Mouse (Mus musculus) E14TG2a.4 (cell line): Measurements from ENCODE around the gene Pygo1.
A peak's percentile ranks its signal among the peaks of the same experiment; 100 is the strongest.

Experiments used
- CTCF ChIP-seq: conservative IDR thresholded peaks from 2 replicates; pipeline ENCODE4 v1.5.1; 2014; ENCODE audit warnings: low read length
- NANOG ChIP-seq: IDR thresholded peaks from 2 replicates; pipeline ENCODE4 v1.6.1; 2014; ENCODE audit warnings: borderline replicate concordance, low read length, mixed read lengths

- TF ChIP-seq CTCF (peak; percentile 89), NANOG (no peak)
Measured at GRCm38 (mm10) chr9:72947010-72947409, 21.6 kb downstream of the Pygo1 start.
